Mouse (Mus musculus) adrenal gland, postnatal 14 days (tissue): ENCODE measurements around the gene Tas2r118. TPM values are rescaled to one million over a fixed set of nuclear protein-coding genes. Genes with fewer than 3 reads are reported as not detected.

Experiments
- DNase-seq: peaks from one replicate; pipeline ENCODE4 v3.0.0; 2021; ENCODE audit warnings: mixed read lengths
- long read RNA-seq, 2 experiments: library from polyadenylated mRNA; stranded (forward); transcript quantifications; one replicate each; pipeline ENCODE4 v2.0.0; 2021
- total RNA-seq: library from RNA; stranded (reverse); gene quantifications from 2 replicates; pipeline ENCODE4 v1.2.3, GENCODE M21; 2021

Gene Tas2r118
- not detected in 2 replicates for total RNA-seq
- long read RNA-seq, experiment 1 = 0 reads
- long read RNA-seq, experiment 2 = 0 reads

DNA sequence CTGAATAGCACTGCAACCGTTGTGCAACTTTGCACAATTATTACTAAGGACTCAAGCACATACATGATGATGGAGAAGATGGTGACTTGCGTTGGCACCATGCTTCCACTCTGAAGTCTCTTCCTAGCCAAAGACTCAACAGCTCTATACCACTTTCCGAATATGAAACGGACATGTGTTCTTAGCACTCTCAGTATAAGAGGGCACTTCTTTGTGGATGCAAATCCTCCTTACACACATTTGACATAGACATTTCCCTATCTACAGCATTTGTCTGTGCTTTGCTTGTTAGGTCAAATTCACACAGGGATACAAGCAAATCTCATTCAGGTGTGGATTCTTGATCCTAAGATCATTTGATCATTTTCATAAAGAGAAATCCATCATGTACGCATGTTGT is at the start of gene Tas2r118:
Gene Tas2r118, minus strand, starts transcription at position 101 of the 400 bp plus-strand sequence.
- DNase-seq = no peak

DNA sequence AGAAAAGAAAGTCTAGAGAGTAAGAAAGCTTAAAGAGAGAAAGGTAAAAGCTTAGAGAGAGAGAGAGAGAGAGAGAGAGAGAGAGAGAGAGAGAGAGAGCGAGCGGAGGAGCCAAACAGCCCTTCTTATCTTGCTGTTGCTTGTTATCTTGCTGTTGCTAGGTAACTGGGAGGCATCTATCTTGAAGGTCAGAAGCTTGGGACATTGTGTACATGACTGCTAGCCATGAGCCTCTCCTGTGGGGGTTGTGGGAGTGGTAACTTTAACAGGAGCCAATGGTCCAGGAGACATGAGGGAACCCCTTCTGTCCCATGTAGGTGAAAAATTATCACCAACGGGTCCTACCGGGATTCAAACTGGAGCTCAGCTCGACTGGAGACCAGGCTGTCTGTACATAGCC is 48.5 kb upstream of the Tas2r118 start:
- no peak for DNase-seq

DNA sequence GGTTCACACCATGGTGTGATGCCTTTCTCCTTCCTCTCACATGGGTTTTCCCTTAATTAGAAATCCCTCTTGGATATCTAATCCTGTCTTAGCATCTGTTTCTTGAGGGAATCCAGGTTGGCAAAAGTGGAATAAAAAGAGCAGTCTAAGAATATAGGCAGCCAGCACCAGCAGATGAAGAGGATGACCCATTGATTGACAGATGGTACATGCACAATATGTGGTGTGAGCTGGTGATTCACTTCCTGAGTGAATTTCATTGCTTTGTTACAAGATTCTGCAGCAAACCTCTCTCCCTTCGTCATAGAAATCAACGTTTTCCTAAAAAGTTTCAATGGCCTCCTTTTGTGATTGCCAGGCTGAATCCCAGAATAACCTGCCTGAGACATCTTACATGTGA is 23.4 kb upstream of the Tas2r118 start:
- DNase-seq = no peak

DNA sequence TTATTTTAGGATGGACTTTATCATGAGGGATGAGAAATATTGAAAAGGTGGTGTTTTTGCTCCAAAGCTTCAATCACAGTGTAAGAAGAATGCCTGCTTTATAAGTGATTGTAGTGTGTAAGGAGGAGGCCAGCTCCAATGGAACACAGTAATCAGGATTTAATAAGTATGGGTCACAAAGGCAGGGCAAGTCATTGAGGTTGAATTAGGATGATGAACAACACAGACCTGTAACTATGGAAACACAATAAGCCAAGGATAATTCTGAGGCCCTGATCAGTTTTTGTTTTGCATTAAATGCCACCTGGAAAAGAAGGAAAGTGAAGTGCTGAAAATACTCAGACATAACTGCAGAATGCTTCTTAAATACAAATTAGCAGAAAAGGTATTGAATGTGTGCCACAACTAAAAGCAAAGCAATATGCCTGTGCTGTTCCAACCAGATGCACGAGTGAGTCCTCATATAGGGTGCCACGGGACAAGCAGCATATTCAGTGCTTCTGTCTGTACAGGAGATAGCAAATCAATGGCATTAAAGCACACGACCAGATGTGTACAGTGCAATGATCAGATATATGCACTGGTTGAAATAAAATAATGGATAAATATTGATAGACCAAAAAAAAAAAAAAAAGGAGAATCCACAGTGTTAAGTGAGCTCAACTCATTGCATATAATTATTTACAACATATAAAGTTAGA is 21.0 kb upstream of the Tas2r118 start:
- no peak for DNase-seq

- DNase-seq = no peak
These were observed 16.4 kb upstream of the Tas2r118 start for GRCm38 (mm10) chr6:23986293-23986692.

DNA sequence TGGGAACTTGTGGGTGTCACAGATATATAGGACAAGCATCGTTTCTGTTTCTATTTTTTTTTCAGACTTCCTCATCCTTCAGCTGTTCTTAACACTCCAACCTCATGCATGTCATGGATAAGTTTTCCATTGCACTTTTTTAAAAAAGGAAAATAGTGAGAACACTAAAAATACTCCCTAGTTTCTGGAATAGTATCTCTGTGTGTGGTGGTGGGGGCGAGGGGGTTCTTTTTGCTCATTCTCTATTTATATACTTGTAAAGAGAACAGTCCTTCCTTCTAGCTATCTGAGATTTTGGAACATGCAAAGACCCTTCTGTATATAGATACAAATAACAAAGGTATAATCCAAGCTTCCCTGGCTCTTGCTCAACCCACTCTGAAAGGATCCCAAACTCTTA is 2.9 kb downstream of the Tas2r118 start:
- DNase-seq = no peak

DNA sequence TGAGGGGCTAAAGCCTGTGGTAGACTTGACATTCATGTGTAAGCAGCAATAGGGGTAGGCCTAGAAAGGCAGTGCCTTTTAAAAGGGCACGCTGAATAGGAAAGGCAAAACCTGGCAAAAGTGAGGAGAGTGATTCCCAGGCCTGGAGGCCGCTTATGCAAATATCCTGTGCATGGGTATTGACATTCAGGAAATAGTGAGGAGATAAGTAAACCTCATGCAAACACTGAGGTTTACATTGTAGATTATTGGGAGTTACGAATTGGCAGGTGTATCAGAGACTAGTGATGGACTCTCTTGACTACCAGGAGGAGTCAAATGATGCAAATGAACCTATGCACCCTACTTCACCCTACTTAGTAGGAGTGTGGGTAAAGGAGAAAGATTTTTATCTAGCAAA is 3.9 kb downstream of the Tas2r118 start:
- DNase-seq = no peak

DNA sequence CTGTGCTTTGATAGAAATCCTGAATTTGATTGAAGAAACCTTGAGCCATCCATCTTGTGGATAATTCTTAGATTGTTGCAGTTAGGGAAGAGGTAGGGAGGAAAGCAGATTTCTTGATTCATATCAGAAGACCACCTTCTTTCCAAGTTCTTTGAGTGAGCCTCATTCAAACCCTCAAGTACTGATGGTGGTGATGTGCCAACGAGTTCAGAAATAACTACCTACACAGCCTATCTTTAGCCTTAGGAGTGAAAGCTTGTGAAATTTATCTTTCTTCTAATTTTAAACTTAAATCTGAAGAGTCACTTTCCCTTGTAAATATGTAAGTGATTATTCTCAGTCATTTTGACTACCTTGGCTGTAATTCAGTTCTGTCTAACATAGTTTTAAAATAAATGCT is 6.1 kb downstream of the Tas2r118 start:
- DNase-seq = no peak

DNA sequence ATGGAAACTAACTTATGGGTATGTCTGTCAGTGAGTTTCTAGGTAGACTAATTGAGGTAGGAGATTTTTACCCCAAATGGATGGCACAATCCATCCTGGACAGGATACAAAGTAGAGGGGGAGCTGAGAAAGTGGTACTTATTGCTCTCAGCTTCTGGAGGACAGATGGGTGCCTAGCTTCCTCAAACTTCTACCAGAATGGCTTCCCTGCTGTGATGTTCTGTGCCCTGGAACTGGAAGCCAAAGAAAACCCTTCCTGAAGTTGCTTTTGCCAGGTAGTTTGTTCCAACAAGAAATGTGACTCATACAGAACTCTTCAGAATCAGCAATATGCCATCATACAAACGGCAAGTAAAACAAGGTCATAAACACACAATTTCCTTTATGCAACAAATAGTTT is 29.1 kb downstream of the Tas2r118 start:
- no peak for DNase-seq

GRCm38 (mm10) chr6:23938575-23939488 is 31.0 kb downstream of the Tas2r118 start:
- DNase-seq = no peak

- DNase-seq = no peak
These were observed 33.4 kb downstream of the Tas2r118 start for GRCm38 (mm10) chr6:23936414-23936813.

GRCm38 (mm10) chr6:23923806-23924205 is 46.1 kb downstream of the Tas2r118 start:
- DNase-seq = no peak

Other genes starting within 250 kb of the Tas2r118 start
- gene Cadps2, start 130.6 kb downstream of the Tas2r118 start, total RNA-seq = 4.0 and 4.4 TPM in 2 replicates
- gene Slc13a1, start 198.0 kb upstream of the Tas2r118 start, total RNA-seq = 0.15 TPM in 1 of 2 replicates, not detected in the other